Comparison of ENCODE assay signal across 10 mouse cellular contexts in genomic region chr11:51820861-51821260, GRCm38 (mm10). TPM values are rescaled to one million over a fixed set of nuclear protein-coding genes. Genes with fewer than 3 reads are reported as not detected.
DNase-seq lines count a peak whose midpoint lies in the region; ATAC-seq and TF ChIP-seq lines count a peak whose summit lies in the region.
"Had no signal": no experiment of that assay in that cellular context is flagged by ENCODE, and none has a peak within 500 bp of the region (broad histone marks: within the 10 kb centered on the region; RNA-seq: fewer than 3 reads in every experiment).

No protein-coding gene starts in this region.

- peak; percentile 79 to 86 for DNase-seq in adrenal gland, adult 18-20 months (ENCODE audit: low spot score in 2 of 2)
- DNase-seq in embryo, embryonic 11.5 days (ENCODE audit: low read depth, low spot score), result peak; percentile 45
- peak; percentile 85 for DNase-seq in induced T-regulatory cell, adult 2 months (ENCODE audit: low read depth)
- peak; percentile 60 for DNase-seq in liver, embryonic 11.5 days (ENCODE audit: low spot score)
- DNase-seq in retina, adult 2 months (ENCODE audit: low read depth, low spot score), result peak; percentile 38
- DNase-seq in thymus, postnatal 25 days, result peak; percentile 82

- WGBS in intestine, postnatal 0 days, result 28% methylated on average over 11 of the region's 11 CpGs
- 37% methylated on average over 11 of the region's 11 CpGs for WGBS in intestine, embryonic 15.5 days
- 39% methylated on average over 11 of the region's 11 CpGs for WGBS in liver, embryonic 11.5 days

- no peak overlapping the region for H3K9ac ChIP-seq in intestine, postnatal 0 days (ENCODE audit: low read depth, low read length)
- H3K9ac ChIP-seq in intestine, embryonic 15.5 days, result no peak overlapping the region
- H3K9ac ChIP-seq in liver, embryonic 11.5 days (ENCODE audit: low read depth, low read length), result no peak overlapping the region
- H3K9ac ChIP-seq: embryonic facial prominence, embryonic 15.5 days; neural tube, embryonic 13.5 days had no signal

- H3K4me1 ChIP-seq in intestine, postnatal 0 days (replicated peaks; ENCODE audit: control insufficient read depth, insufficient read depth, low read length), result no peaks in the 10 kb centered on the region
- no peaks in the 10 kb centered on the region for H3K4me1 ChIP-seq in intestine, embryonic 15.5 days (replicated peaks)
- H3K4me1 ChIP-seq in liver, embryonic 11.5 days (replicated peaks; ENCODE audit: control insufficient read depth, insufficient read depth, low read length), result peaks cover 7% of the 10 kb centered on the region

- no peak overlapping the region for H3K27ac ChIP-seq in intestine, postnatal 0 days (ENCODE audit: low read depth, low read length)
- no peak overlapping the region for H3K27ac ChIP-seq in intestine, embryonic 15.5 days
- H3K27ac ChIP-seq in liver, embryonic 11.5 days (ENCODE audit: low read depth, low read length), result no peak overlapping the region
- H3K27ac ChIP-seq: embryonic facial prominence, embryonic 15.5 days; neural tube, embryonic 13.5 days had no signal

- TF ChIP-seq CTCF in intestine, postnatal 0 days (IDR thresholded peaks at IDR 0.05; ENCODE audit: low read depth), result peak; percentile 94

- H3K4me2 ChIP-seq in intestine, postnatal 0 days (replicated peaks; ENCODE audit: low read depth), result no peak overlapping the region
- H3K4me2 ChIP-seq in intestine, embryonic 15.5 days (replicated peaks), result no peak overlapping the region
- H3K4me2 ChIP-seq in liver, embryonic 11.5 days, result no peak overlapping the region
- H3K4me2 ChIP-seq: embryonic facial prominence, embryonic 15.5 days; neural tube, embryonic 13.5 days had no signal

- peaks cover 59% of the 10 kb centered on the region for H3K36me3 ChIP-seq in intestine, postnatal 0 days (ENCODE audit: control insufficient read depth, insufficient read depth)
- peaks cover 6% of the 10 kb centered on the region; the same call in 1 of the 2 replicates for H3K36me3 ChIP-seq in intestine, embryonic 15.5 days
- H3K36me3 ChIP-seq in liver, embryonic 11.5 days (ENCODE audit: control insufficient read depth, insufficient read depth, low read length), result peaks cover 2% of the 10 kb centered on the region; the same call in 1 of the 2 replicates

- H3K27me3 ChIP-seq in intestine, postnatal 0 days (replicated peaks; ENCODE audit: control insufficient read depth, insufficient read depth, low read length), result no peaks in the 10 kb centered on the region
- no peaks in the 10 kb centered on the region for H3K27me3 ChIP-seq in intestine, embryonic 15.5 days (replicated peaks)
- no peaks in the 10 kb centered on the region for H3K27me3 ChIP-seq in liver, embryonic 11.5 days (replicated peaks; ENCODE audit: control insufficient read depth, insufficient read depth, low read length)
- H3K27me3 ChIP-seq: embryonic facial prominence, embryonic 15.5 days; neural tube, embryonic 13.5 days had no signal

- ATAC-seq in intestine, postnatal 0 days, result no peak
- no peak; the same call in 1 of the 2 replicates for ATAC-seq in intestine, embryonic 15.5 days
- ATAC-seq in liver, embryonic 11.5 days (replicated peaks; ENCODE audit: low FRiP score), result no peak

- no peak overlapping the region for H3K4me3 ChIP-seq in intestine, postnatal 0 days (ENCODE audit: low read depth, low read length)
- no peak overlapping the region for H3K4me3 ChIP-seq in intestine, embryonic 15.5 days (replicated peaks)
- no peak overlapping the region for H3K4me3 ChIP-seq in liver, embryonic 11.5 days (ENCODE audit: low read depth, low read length)
- H3K4me3 ChIP-seq: embryonic facial prominence, embryonic 15.5 days; neural tube, embryonic 13.5 days had no signal

- no peaks in the 10 kb centered on the region for H3K9me3 ChIP-seq in intestine, postnatal 0 days (ENCODE audit: control insufficient read depth)
- no peaks in the 10 kb centered on the region for H3K9me3 ChIP-seq in intestine, embryonic 15.5 days
- H3K9me3 ChIP-seq in liver, embryonic 11.5 days (ENCODE audit: control insufficient read depth, low read length), result no peaks in the 10 kb centered on the region
- H3K9me3 ChIP-seq: embryonic facial prominence, embryonic 15.5 days; neural tube, embryonic 13.5 days had no signal

RNA-seq across cellular contexts. Expression of gene Jade2, which starts 36.6 kb away (rescaled TPM):
- polyA plus RNA-seq in intestine, postnatal 0 days (2015; fragmentation: Nextera tagmentation; extraction: Ambion mirVana), result 1.7 and 2.1 TPM in 2 replicates
- 1.3 and 1.4 TPM in 2 replicates for polyA plus RNA-seq in intestine, embryonic 15.5 days (2015; fragmentation: Nextera tagmentation; extraction: Ambion mirVana)
- total RNA-seq in adrenal gland, adult 18-20 months (2021), result 10 to 100 TPM; 19.2 to 19.7 TPM
- polyA plus RNA-seq in liver, embryonic 11.5 days (2014; fragmentation: Nextera tagmentation; extraction: Ambion mirVana), result 0.59 and 1.2 TPM in 2 replicates

RNA-seq across cellular contexts. Expression of gene Sar1b, which starts 57.4 kb away (rescaled TPM):
- 442 and 470 TPM in 2 replicates for polyA plus RNA-seq in intestine, postnatal 0 days (2015; fragmentation: Nextera tagmentation; extraction: Ambion mirVana)
- polyA plus RNA-seq in intestine, embryonic 15.5 days (2015; fragmentation: Nextera tagmentation; extraction: Ambion mirVana), result 168 and 171 TPM in 2 replicates
- 100 to 1,000 TPM; 109 to 110 TPM for total RNA-seq in adrenal gland, adult 18-20 months (2021)
- 110 and 122 TPM in 2 replicates for polyA plus RNA-seq in liver, embryonic 11.5 days (2014; fragmentation: Nextera tagmentation; extraction: Ambion mirVana)

RNA-seq across cellular contexts. Expression of gene Sec24a, which starts 57.4 kb away (rescaled TPM):
- 47.1 and 49.1 TPM in 2 replicates for polyA plus RNA-seq in intestine, postnatal 0 days (2015; fragmentation: Nextera tagmentation; extraction: Ambion mirVana)
- polyA plus RNA-seq in intestine, embryonic 15.5 days (2015; fragmentation: Nextera tagmentation; extraction: Ambion mirVana), result 20.1 and 20.8 TPM in 2 replicates
- total RNA-seq in adrenal gland, adult 18-20 months (2021), result 10 to 100 TPM; 33.2 to 47.2 TPM
- polyA plus RNA-seq in liver, embryonic 11.5 days (2014; fragmentation: Nextera tagmentation; extraction: Ambion mirVana), result 16.8 and 18.1 TPM in 2 replicates
